Mouse (Mus musculus) forebrain, embryonic 16.5 days (tissue): ENCODE measurements around the gene Ptpn6. TPM values are rescaled to one million over a fixed set of nuclear protein-coding genes. Genes with fewer than 3 reads are reported as not detected.

ENCODE experiments used
- ATAC-seq: fragments of 200-750 bp; cut with Nextera tagmentation; 2 replicates; pipeline ENCODE4 v1.8.0; 2017; ENCODE audit warnings: mild to moderate bottlenecking, moderate library complexity
- H3K27ac ChIP-seq: fragments of 300-500 bp; sonication (generic); 2 replicates; pipeline ENCODE4 v1.5.1; 2014; ENCODE audit warnings: low read length, control low read depth
- H3K27me3 ChIP-seq: fragments of 300-500 bp; sonication (generic); replicated peaks from 2 replicates; pipeline ENCODE4 v1.6.1; 2014; ENCODE audit warnings: low read length; ENCODE audit not compliant: control insufficient read depth, insufficient read depth
- H3K36me3 ChIP-seq: fragments of 300-500 bp; sonication (generic); 2 replicates; pipeline ENCODE4 v1.6.1; 2014; ENCODE audit not compliant: control insufficient read depth, insufficient read depth
- H3K4me1 ChIP-seq: fragments of 300-500 bp; sonication (generic); replicated peaks from 2 replicates; pipeline ENCODE4 v1.6.1; 2014; ENCODE audit warnings: low read length; ENCODE audit not compliant: control insufficient read depth, insufficient read depth
- H3K4me2 ChIP-seq: fragments of 300-500 bp; sonication (generic); 2 replicates; pipeline ENCODE4 v1.6.1; 2014; ENCODE audit warnings: mild to moderate bottlenecking, low read length, control low read depth
- H3K4me3 ChIP-seq: fragments of 300-500 bp; sonication (generic); replicated peaks from 2 replicates; pipeline ENCODE4 v1.5.1; 2014; ENCODE audit warnings: mild to moderate bottlenecking, low read length, control low read depth
- H3K9ac ChIP-seq: fragments of 300-500 bp; sonication (generic); replicated peaks from 2 replicates; pipeline ENCODE4 v1.6.1; 2014; ENCODE audit warnings: low read depth, low read length, control low read depth
- H3K9me3 ChIP-seq: fragments of 300-500 bp; sonication (generic); 2 replicates; pipeline ENCODE4 v1.6.1; 2016; ENCODE audit warnings: low read length; ENCODE audit not compliant: control insufficient read depth
- WGBS: fragments of 180-500 bp; shearing (Covaris S2); extraction: QIAGEN DNeasy Blood & Tissue Kit; methylation state at CpG from one replicate; pipeline ENCODE4 v1.1.7; 2014; 5-methylcytosine and 5-hydroxymethylcytosine counted together
- polyA plus RNA-seq: library from polyadenylated mRNA; unstranded; fragments of >200 nt; fragmentation: Nextera tagmentation; extraction: Ambion mirVana; gene quantifications from 2 replicates; pipeline ENCODE4 v1.2.1, GENCODE M21; 2015

Ptpn6 gene
- polyA plus RNA-seq, 1 experiment from 2014 or later: 3.3 TPM

DNA sequence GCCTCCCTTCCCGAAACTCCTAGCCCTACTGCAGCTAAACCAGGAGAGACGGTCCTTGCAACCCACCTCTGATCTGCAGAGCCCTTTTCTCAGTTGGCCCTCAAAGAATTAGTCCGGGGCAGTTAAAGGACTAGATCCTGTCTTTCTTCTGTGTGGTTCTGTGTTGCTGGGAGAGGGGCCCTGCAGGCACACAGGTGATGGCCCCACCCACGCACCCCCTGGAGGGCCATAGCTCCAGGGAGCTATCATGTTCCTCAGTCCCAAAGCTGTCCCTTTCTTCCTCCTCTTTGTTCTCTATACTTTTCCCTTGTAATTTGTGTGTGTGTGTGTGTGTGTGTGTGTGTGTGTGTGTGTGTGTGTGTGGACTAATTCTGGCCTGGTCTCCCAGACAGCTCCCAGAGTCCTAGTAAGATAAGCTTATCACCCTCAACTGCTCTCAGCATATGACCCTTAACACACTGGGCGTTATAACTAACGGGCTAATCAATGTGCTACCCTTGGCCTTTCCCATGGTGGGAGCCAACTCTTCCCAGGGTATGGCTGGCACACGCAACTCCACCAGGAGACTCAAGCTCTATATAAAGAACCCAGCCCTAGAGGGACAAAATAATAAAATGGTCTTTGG, 19.0 kb downstream of the Ptpn6 start:
- WGBS: 72% methylated on average over 7 of the region's 7 CpGs

DNA sequence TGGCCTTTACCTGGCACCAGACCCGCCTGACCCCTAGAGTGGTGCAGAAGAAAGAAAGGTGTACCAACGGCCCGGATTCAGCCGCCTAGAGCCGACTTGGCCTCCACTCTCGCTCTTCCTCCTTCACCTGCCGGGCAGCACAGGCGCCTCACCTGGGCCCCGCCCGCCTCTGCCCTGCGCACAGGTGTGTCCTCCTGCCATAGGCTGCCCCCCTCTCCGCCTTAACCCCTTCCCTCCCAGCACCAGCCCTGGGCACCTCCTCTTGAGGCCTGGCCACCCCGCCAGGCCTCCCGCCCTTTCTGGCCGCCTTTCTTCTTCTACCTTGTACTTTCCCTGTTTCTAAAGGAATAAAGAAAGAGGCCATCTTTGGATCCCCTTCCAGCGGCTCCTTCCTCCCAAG, 19.8 kb downstream of the Ptpn6 start:
- Histone ChIP-seq H3K9ac (no peak overlapping the region), H3K27me3 (no peaks in the 10 kb centered on the region), H3K4me3 (no peak overlapping the region), H3K9me3 (no peaks in the 10 kb centered on the region), H3K4me1 (peaks cover 5% of the 10 kb centered on the region), H3K4me2 (no peak overlapping the region), H3K27ac (no peak overlapping the region), H3K36me3 (peaks cover 23% of the 10 kb centered on the region)
- WGBS: 55% methylated on average over 15 of the region's 16 CpGs
- no peak for ATAC-seq

More for the DNA sequence above, 19.0 kb downstream of the Ptpn6 start:
- Histone ChIP-seq H3K4me2 (no peak overlapping the region), H3K9ac (no peak overlapping the region), H3K9me3 (no peaks in the 10 kb centered on the region), H3K36me3 (peaks cover 23% of the 10 kb centered on the region), H3K27ac (no peak overlapping the region), H3K4me1 (no peaks in the 10 kb centered on the region), H3K27me3 (no peaks in the 10 kb centered on the region), H3K4me3 (no peak overlapping the region)
- ATAC-seq: no peak

DNA sequence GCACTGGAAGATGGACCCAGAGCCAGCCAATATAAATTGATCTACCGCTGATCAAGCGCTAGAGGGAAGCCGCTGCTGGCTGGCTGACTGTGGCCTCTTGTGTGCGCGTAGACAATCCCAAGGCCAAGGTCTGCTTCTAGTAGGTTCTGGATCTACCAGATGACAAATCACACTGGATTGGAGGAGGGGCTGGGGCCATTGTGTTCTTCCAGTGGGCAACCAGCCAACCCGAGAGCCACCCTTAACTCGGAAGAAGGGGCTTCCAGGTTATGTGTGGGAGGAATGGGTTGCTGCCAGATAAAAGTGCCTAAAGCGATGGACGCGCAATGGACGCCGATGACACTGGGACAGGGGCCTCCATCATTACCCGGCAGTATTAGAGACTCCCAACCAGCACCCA, 20.5 kb downstream of the Ptpn6 start:
- ATAC-seq: no peak
- H3K4me1 ChIP-seq: peaks cover 13% of the 10 kb centered on the region
- H3K4me2 ChIP-seq: no peak overlapping the region
- H3K4me3 ChIP-seq: no peak overlapping the region
- no peak overlapping the region for H3K27ac ChIP-seq
- WGBS: 81% methylated on average over 13 of the region's 13 CpGs
- H3K36me3 ChIP-seq: peaks cover 23% of the 10 kb centered on the region
- H3K9ac ChIP-seq: no peak overlapping the region
- no peaks in the 10 kb centered on the region for H3K9me3 ChIP-seq
- no peaks in the 10 kb centered on the region for H3K27me3 ChIP-seq

DNA sequence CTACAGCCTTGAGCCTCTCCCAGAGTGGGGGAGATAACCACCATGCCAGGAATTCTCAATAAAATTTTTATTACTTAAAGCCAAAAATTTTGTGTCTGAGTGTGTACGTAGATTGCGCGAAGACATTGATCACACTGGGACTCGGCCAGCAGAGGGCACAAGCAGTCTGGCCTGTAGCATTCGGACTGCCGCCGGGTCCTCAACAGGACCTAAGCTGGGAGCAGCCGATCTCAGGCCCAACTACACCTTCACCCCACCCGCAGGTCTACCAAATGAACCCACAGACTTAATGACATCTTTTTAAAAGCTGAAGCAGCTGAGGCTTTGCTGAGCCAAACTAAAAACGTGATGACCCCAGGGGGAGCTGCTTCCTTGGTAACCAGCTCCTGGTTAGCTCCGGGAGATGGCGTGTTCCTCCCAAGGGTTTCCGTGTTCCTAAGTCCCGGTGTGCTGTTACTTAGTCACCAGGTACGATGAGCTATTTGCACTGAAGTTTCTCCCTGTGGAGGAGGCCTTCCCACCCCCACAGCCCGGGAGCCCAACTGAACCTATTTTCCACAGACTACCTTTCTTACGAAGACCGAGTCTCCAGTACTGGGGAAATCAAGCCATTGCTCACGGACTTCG, 21.5 kb downstream of the Ptpn6 start:
- Histone ChIP-seq H3K9me3 (no peaks in the 10 kb centered on the region), H3K27me3 (no peaks in the 10 kb centered on the region), H3K4me2 (no peak overlapping the region), H3K4me3 (no peak overlapping the region), H3K9ac (no peak overlapping the region), H3K27ac (no peak overlapping the region), H3K4me1 (peaks cover 17% of the 10 kb centered on the region), H3K36me3 (peaks cover 23% of the 10 kb centered on the region)
- ATAC-seq: no peak
- WGBS: 70% methylated on average over 20 of the region's 20 CpGs

DNA sequence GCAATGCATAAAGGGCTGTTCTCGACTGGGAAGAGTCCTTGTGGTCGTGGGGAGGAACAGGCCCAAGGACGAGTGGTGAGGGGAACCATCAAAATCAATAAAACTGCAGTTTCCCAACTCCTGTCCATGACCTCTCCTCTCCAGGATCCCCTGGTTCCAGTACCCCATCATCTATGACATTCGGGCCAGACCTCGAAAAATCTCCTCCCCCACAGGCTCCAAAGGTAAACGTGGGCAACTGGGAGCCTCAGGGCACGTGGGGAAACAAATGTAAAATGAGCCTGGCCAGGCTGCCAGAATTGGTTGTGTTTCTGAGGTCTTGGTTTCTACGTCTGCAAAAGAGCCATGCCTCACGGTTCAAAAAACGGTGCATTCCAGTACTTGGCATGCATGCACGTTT, 25.6 kb downstream of the Ptpn6 start:
- ATAC-seq: no peak
- Histone ChIP-seq H3K4me2 (peak overlapping the region; percentile 99), H3K27ac (no peak overlapping the region), H3K4me1 (peaks cover 35% of the 10 kb centered on the region), H3K9ac (peak overlapping the region; percentile 98), H3K36me3 (peaks cover 23% of the 10 kb centered on the region), H3K27me3 (no peaks in the 10 kb centered on the region), H3K4me3 (peak overlapping the region; percentile 74), H3K9me3 (no peaks in the 10 kb centered on the region)
- WGBS: 23% methylated on average over 11 of the region's 11 CpGs

DNA sequence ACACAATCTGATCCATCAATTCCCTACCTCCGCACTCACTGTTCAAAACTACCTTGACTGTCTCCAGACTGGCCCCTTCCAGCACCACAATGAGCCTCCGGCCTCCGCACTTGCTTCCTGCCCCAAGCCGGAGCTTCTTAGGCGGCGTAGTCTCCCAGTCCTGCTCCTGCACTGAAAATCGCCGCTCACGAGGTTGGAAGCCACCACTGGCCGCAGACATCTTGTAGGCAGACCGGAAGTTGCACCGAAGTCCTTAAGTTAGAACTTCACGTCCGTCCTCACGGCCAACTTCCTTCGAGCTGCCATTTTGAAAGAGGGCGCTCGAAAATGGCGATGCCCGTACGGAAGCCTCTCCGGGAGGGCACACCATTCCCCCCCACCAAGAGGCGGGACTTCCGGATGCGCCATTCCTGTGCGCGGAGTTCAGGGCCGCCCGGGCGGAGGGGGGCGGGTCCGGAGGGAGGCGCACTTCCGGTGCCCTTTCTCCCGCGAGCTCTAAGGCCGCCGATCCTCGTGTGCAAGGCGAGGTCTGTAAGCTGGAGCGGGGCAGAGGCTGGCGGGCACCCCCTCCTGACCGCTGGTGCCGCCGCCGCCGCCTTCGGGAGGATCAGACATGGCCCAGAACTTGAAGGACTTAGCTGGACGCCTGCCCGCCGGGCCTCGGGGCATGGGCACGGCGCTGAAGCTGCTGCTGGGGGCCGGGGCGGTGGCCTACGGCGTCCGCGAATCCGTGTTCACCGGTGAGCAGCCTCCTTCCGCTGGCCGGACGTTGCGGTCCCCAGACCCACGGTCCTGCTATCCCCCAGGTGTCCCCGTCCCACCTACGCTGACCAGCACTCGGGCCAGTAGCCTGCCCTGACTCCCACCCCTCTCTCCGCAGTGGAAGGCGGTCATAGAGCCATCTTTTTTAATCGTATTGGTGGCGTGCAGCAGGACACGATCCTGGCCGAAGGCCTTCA, 26.4 kb downstream of the Ptpn6 start, which contains the start of the genes Emg1 and Phb2:
Gene Emg1 (minus strand): TSS at position 355 of the 959 bp plus-strand sequence.
Gene Phb2 (plus strand): TSS at position 513 of the 959 bp plus-strand sequence.
- H3K27me3 ChIP-seq: no peaks in the 10 kb centered on the region
- H3K4me2 ChIP-seq: peak within 1 kb of the TSS; percentile 99
- under 1% methylated on average over 74 of the region's 76 CpGs for WGBS
- no peaks in the 10 kb centered on the region for H3K9me3 ChIP-seq
- H3K9ac ChIP-seq: peak within 1 kb of the TSS; percentile 98
- H3K36me3 ChIP-seq: peaks cover 19% of the 10 kb centered on the region
- peak within 1 kb of the TSS; percentile 79 for H3K27ac ChIP-seq
- ATAC-seq: peak; percentile 98
- peak within 1 kb of the TSS; percentile 74 for H3K4me3 ChIP-seq
- H3K4me1 ChIP-seq: peaks cover 35% of the 10 kb centered on the region

DNA sequence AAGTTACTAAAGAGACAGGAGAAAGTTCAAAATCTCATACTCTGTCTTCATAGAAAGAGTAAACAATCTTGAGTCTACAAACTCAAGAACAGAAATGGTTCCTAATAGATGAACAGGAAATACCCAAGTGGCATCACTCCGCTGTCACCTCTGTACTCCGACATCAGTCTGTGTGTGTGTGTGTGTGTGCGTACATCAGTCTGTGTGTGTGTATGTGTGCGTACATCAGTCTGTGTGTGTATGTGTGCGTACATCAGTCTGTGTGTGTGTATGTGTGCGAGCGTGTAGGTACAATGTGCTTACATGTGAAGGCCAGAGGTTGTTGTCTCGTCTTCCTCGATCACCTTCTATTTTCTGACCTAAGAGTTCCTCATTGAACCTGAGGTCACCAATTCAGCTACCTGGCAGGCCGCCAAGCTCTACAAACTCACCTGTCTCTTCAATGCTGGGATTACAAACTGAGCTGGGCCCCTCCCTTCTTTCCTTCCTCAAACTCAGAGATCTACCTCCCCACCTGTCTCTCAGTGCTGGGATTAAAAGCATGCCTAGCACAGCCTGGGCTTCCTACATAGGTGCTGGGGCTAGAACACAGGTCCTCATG, 30.1 kb downstream of the Ptpn6 start:
- Histone ChIP-seq H3K27me3 (no peaks in the 10 kb centered on the region), H3K4me2 (no peak overlapping the region), H3K4me1 (peaks cover 27% of the 10 kb centered on the region), H3K9me3 (no peaks in the 10 kb centered on the region), H3K9ac (no peak overlapping the region), H3K4me3 (no peak overlapping the region), H3K27ac (no peak overlapping the region), H3K36me3 (peaks cover 19% of the 10 kb centered on the region)
- WGBS: 92% methylated on average over 10 of the region's 10 CpGs
- no peak for ATAC-seq

DNA sequence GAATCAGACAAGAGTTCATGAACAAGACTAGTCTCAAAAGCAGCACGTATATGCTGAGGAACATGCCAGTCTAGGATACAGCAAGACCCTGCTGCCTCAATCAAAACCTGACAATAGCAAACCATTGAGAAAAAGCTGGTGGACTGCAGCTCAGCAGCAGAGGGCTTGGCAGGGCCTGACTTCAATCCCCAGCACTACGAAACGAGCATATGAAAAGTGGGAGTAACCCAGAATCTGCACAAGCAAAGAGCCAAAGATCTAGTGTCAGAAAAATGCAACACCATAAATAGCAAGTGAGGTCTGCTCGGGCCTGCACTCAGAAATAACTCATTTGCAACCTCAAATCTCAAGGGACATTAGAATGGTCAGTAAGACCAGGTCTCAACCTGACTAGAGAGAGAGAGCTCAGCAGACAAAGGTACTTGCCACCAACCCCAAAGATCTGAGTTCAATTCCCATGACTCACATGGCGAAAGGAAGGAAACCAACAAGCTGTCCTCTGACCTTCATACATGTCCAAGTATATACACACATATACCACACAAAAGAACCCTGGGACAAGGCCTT, 32.4 kb downstream of the Ptpn6 start:
- no peak overlapping the region for H3K4me3 ChIP-seq
- H3K27me3 ChIP-seq: no peaks in the 10 kb centered on the region
- WGBS: 94% methylated on average over 5 of the region's 5 CpGs
- no peak overlapping the region for H3K4me2 ChIP-seq
- peaks cover 26% of the 10 kb centered on the region for H3K36me3 ChIP-seq
- no peak overlapping the region for H3K27ac ChIP-seq
- no peak overlapping the region for H3K9ac ChIP-seq
- H3K4me1 ChIP-seq: peaks cover 16% of the 10 kb centered on the region
- ATAC-seq: no peak
- H3K9me3 ChIP-seq: no peaks in the 10 kb centered on the region
